Mouse (Mus musculus) heart, adult 2 months (tissue): ENCODE measurements around the gene Ttc33. TPM values are rescaled to one million over a fixed set of nuclear protein-coding genes. Genes with fewer than 3 reads are reported as not detected.
A peak's percentile ranks its signal among the peaks of the same experiment; 100 is the strongest.

ENCODE experiments used
- DNase-seq, 2 experiments: peaks; one replicate each; pipeline ENCODE4 v3.0.0; 2021
- H3K27ac ChIP-seq: fragments of 200-600 bp; 2 replicates; pipeline ENCODE4 v1.8.1; 2022
- H3K27me3 ChIP-seq: fragments of 200-500 bp; 2 replicates; pipeline ENCODE4 v1.6.1; 2012; ENCODE audit warnings: mild to moderate bottlenecking, low read length, inconsistent platforms, mixed read lengths; ENCODE audit not compliant: control insufficient read depth, insufficient read depth
- H3K36me3 ChIP-seq: fragments of 200-500 bp; 2 replicates; pipeline ENCODE4 v1.6.1; 2012; ENCODE audit warnings: low read length, inconsistent platforms; ENCODE audit not compliant: control insufficient read depth, insufficient read depth
- H3K4me1 ChIP-seq: fragments of 200-500 bp; 2 replicates; pipeline ENCODE4 v1.6.1; 2011; ENCODE audit warnings: low read length; ENCODE audit not compliant: control insufficient read depth, insufficient read depth
- H3K4me3 ChIP-seq: fragments of 200-600 bp; 2 replicates; pipeline ENCODE4 v1.8.1; 2022
- H3K79me2 ChIP-seq: fragments of 200-500 bp; replicated peaks from 2 replicates; pipeline ENCODE4 v1.6.1; 2012; ENCODE audit warnings: mild to moderate bottlenecking, inconsistent platforms, low read length, moderate library complexity, mixed read lengths; ENCODE audit not compliant: control insufficient read depth, insufficient read depth
- H3K9ac ChIP-seq: fragments of 200-500 bp; 2 replicates; pipeline ENCODE4 v1.6.1; 2012; ENCODE audit warnings: low read depth, mild to moderate bottlenecking, control low read depth, inconsistent platforms, low read length, mixed read lengths
- CTCF ChIP-seq: fragments of 200-600 bp; IDR thresholded peaks from 2 replicates; pipeline ENCODE4 v1.8.1; 2022; ENCODE audit warnings: antibody characterized with exemption, mild to moderate bottlenecking, moderate library complexity
- EP300 ChIP-seq: fragments of 200-500 bp; IDR thresholded peaks from 2 replicates; pipeline ENCODE4 v1.6.1; 2011; ENCODE audit warnings: low read depth, low read length, control low read depth; ENCODE audit not compliant: insufficient read depth
- POLR2A ChIP-seq: fragments of 200-500 bp; IDR thresholded peaks from 2 replicates; pipeline ENCODE4 v1.6.1; 2011; ENCODE audit warnings: mild to moderate bottlenecking, low read depth, low read length, control low read depth; ENCODE audit not compliant: insufficient read depth
- WGBS: fragments of 180-500 bp; shearing (Covaris S2); methylation state at CpG from one replicate; pipeline ENCODE4 v1.1.7; 2018; 5-methylcytosine and 5-hydroxymethylcytosine counted together
- intact Hi-C: fragments of 180-260 bp; cut with DNase I; formaldehyde crosslinking; loops from one replicate; pipeline ENCODE4 v1.15.1; 2025
- polyA plus RNA-seq: library from polyadenylated mRNA; depleted of rRNA; stranded (reverse); fragments of >200 nt; gene quantifications from 2 replicates; pipeline ENCODE4 v1.2.3, GENCODE M21; 2012
- total RNA-seq, 2 experiments: library from RNA; stranded (reverse); gene quantifications; 2 replicates each; pipeline ENCODE4 v1.2.3; 2021

Ttc33 gene
- total and polyA plus RNA-seq, 3 experiments, result 10.4 to 45.2 (median 37.5) TPM

DNA sequence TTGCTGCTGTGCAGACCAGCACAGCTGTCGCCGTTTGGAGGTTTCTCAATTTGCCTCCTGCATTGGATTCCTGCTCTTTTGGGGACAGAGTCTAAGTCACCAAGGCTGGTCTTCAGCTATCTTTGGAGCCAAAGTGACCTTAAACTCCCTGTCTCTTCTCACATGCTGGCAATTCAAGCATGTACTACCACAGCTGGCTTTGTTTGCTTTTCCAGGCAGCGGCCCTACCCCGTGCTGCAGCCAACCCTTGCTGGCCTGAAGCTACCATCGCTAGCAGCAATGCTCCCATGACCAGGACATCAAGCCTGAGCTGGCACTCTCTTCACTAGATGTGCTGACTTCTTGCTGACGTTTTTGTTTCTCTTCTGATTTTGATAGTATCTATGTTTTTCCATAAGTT is 26.5 kb upstream of the Ttc33 start:
- DNase-seq, result peak; percentile 40 to 54
- Histone ChIP-seq H3K27ac (peak overlapping the region; percentile 15), H3K4me1 (peaks cover 19% of the 10 kb centered on the region), H3K36me3 (peaks cover 3% of the 10 kb centered on the region), H3K9ac (no peak overlapping the region), H3K79me2 (peaks cover 6% of the 10 kb centered on the region; the same call in 1 of the 2 replicates), H3K27me3 (no peaks in the 10 kb centered on the region), H3K4me3 (no peak overlapping the region)
- intact Hi-C loops, result no loop called here
- WGBS, result 33% methylated on average over 6 of the region's 6 CpGs
- TF ChIP-seq CTCF (no peak), EP300 (no peak), POLR2A (no peak)

DNA sequence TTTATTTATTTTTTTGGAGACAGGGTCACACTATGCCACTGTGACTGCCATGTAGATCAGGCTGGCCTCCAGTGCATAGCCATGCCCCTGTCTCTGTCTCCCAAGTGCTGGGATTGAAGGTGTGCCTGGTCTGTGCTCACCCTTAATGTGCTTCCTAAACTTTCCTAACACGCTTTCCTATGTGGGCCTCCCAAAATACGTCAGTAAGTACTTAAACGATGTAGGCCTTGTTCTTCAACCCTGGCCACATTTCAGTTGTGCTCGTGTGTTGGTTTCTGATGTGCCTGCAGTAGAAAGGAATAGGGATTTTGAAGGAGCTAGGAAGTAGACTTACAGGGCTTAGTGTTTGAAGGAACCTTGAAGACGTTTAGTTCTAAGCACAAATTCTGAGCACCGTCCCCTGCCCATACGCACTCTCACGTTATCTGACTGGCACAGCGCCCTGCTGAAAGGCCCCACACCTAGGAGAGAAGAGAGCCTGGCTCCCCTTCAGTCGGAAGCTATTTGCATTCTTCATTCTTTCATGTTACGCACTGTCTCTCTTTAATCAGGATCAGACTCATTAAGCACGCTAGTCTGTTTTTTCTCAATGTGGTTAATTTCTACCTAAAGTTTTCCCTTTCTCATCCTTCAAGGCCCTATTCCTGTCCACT is 20.1 kb upstream of the Ttc33 start:
- Histone ChIP-seq H3K4me3 (no peak overlapping the region), H3K27ac (no peak overlapping the region), H3K27me3 (no peaks in the 10 kb centered on the region), H3K79me2 (no peaks in the 10 kb centered on the region), H3K4me1 (no peaks in the 10 kb centered on the region), H3K9ac (no peak overlapping the region), H3K36me3 (no peaks in the 10 kb centered on the region)
- DNase-seq, result no peak
- intact Hi-C loops, result no loop called here
- WGBS, result 77% methylated on average over 12 of the region's 12 CpGs
- TF ChIP-seq POLR2A (no peak), CTCF (no peak), EP300 (no peak)

DNA sequence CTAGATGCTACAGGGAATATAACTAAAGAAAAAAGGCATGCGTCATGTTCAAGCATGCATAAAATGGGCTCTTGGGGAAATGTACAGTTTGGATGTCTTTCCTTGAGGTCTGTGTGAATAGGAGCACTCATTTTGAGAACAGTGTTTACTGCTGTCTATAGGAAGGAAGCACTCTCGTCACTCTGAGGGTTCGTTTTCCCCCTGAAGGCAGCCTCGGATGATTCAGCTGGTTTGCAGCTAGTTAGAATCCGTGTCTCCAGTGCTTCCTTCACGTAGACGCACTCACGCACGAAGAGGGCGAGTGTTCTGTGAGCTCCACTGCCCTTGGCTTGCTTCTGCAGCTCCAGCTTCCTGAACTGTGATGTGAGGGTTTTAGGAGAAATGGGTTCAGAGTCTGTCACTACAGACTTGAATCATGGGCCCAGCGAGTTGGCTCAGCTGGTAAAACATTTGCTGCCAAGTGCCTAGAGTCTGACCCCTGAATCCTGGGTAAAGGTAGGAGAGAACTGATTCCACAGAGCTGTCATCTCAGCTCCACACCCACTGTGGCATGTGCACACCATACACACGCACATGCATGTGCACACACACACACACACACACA is 12.0 kb upstream of the Ttc33 start:
- Histone ChIP-seq H3K36me3 (peaks cover 9% of the 10 kb centered on the region; the same call in 1 of the 2 replicates), H3K4me3 (no peak overlapping the region), H3K9ac (no peak overlapping the region), H3K27me3 (no peaks in the 10 kb centered on the region), H3K4me1 (no peaks in the 10 kb centered on the region), H3K27ac (no peak overlapping the region), H3K79me2 (no peaks in the 10 kb centered on the region)
- no peak for DNase-seq
- 84% methylated on average over 12 of the region's 12 CpGs for WGBS
- intact Hi-C loops, result no loop called here
- no peak for TF ChIP-seq CTCF
- no peak for TF ChIP-seq POLR2A
- no peak for TF ChIP-seq EP300

DNA sequence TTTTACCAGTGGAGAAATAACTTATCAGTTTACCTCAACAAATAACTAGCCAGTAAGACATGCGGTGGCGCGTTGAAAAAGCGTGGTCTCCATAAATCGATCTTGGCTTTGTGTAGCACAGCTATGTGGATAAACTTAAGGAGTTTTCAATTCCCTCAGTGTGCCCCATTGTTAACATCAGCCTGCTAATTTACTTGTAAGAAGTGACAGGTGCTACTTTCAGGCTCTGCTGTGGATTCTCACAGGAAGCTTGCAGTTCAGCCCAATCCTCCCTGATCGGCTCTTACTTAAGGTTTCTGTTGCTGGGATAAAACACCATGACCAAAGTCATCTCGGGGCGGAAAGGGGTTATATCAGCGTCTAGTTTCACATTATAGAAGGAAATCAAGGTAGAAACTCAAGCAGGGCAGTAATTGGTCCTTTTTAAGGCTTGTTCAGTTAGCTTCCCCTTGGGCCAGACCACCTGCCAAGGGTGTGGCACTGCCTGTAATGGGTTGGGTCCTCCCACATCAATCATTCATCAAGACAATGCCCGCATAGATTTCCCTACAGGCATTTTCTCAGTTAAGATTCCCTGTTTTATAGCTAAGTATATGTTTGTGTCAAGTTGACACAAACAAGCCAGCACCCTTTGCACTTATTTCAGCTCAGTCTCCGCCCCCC is 526 bp upstream of the Ttc33 start:
- H3K27ac ChIP-seq, result peak overlapping the region; percentile 86
- H3K36me3 ChIP-seq, result peaks cover 7% of the 10 kb centered on the region; the same call in 1 of the 2 replicates
- no peaks in the 10 kb centered on the region for H3K27me3 ChIP-seq
- TF ChIP-seq EP300 (no peak), CTCF (no peak), POLR2A (no peak)
- peak overlapping the region; percentile 84 for H3K4me3 ChIP-seq
- intact Hi-C loops, result loop anchor here (1.0 to 2.0 kb wide), 2 partner anchors 41 to 68 kb away; partner anchors contain the start of genes Prkaa1 and Rpl37
- peak in 1 of 2 experiments; percentile 12 for DNase-seq
- peak overlapping the region; percentile 98 for H3K9ac ChIP-seq
- WGBS, result 39% methylated on average over 11 of the region's 11 CpGs
- H3K4me1 ChIP-seq, result 0 out of 2 replicates have a peak, but pooled peaks cover 2% of the 10 kb centered on the region
- peaks cover 5% of the 10 kb centered on the region for H3K79me2 ChIP-seq

DNA sequence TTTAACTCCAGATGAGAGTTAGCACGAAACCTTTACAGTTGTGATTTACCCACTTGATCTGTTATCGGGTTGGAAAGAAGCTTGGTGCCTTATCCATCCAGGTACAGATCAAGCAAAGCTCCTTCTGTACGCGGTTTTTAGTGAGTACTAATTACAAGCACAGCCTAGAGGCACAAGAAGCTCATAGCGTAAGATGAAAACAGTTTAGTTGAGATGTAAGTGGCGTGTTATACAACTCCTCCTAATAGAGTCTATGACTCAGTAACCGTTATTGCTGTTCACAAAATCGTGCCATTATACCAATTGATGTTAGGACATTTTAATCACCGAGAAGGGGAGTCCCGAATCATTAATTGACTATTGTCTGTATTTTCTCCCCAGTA is 959 bp downstream of the Ttc33 start:
- H3K4me3 ChIP-seq, result peak overlapping the region; percentile 84
- no peak for DNase-seq
- H3K79me2 ChIP-seq, result peaks cover 7% of the 10 kb centered on the region
- no peak for TF ChIP-seq CTCF
- no peak for TF ChIP-seq POLR2A
- TF ChIP-seq EP300, result no peak
- peaks cover 9% of the 10 kb centered on the region; the same call in 1 of the 2 replicates for H3K36me3 ChIP-seq
- intact Hi-C loops, result no loop called here
- H3K9ac ChIP-seq, result peak overlapping the region; percentile 98
- WGBS, result 26% methylated on average over 10 of the region's 10 CpGs
- 0 out of 2 replicates have a peak, but pooled peaks cover 2% of the 10 kb centered on the region for H3K4me1 ChIP-seq
- peak overlapping the region; percentile 86 for H3K27ac ChIP-seq
- H3K27me3 ChIP-seq, result no peaks in the 10 kb centered on the region

DNA sequence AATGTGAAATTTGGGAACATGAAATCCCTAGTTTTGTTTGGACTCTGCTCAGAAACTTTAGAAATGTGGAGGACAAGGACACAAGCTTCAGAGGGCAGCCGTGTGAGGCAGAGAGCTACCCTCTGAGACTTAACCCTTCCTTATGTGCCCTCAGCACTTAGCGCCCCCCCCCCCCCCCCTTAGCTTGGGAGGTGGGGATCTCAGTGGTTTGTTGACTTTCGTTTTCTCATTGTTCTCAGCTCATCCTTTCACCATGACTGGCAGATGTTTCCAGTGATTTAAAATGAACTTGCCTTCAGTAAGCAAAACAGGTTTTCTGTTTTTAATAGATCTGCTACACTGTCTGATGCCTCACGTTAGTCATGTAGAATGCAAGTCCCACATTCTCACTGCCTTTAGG is 1.8 kb downstream of the Ttc33 start:
- DNase-seq, result no peak
- Histone ChIP-seq H3K9ac (no peak overlapping the region), H3K4me1 (0 out of 2 replicates have a peak, but pooled peaks cover 2% of the 10 kb centered on the region), H3K36me3 (peaks cover 9% of the 10 kb centered on the region; the same call in 1 of the 2 replicates), H3K27me3 (no peaks in the 10 kb centered on the region), H3K4me3 (no peak overlapping the region), H3K79me2 (peaks cover 6% of the 10 kb centered on the region), H3K27ac (no peak overlapping the region)
- TF ChIP-seq EP300 (no peak), POLR2A (no peak), CTCF (no peak)
- intact Hi-C loops, result no loop called here
- WGBS, result 43% methylated on average over 4 of the region's 4 CpGs
